Mouse (Mus musculus): Measurements from ENCODE around the gene Vps53.

DNA sequence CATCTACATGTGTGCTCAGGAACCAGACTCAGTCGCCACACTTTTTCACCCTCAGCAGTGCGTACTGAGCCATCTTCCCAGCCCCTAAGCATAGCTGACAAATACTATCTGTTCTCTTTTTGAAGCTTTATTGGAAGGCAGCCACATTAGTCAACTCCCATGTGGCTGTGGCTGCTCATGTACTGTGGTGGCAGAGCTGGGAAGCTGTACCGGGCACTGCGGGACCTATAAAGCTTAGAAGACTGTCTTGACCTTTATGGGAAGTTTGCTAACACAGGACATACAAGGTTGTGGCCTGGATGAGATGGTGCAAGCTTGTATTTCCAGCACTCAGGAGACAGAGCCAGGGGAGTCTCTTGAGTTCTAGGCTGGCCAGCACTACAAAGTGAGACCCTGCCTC is 12.8 kb downstream of the Vps53 start:
- TF ChIP-seq CTCF (conservative IDR thresholded peaks at IDR 0.05; ENCODE audit: low read length) (no peak), POU5F1 (IDR thresholded peaks at IDR 0.05; ENCODE audit: borderline replicate concordance, low read length) (no peak), NANOG (IDR thresholded peaks at IDR 0.05; ENCODE audit: borderline replicate concordance, low read length) (no peak)

Data from E14TG2a.4 (cell line).